Mouse (Mus musculus): ENCODE results near the gene Dcst2. TPM values are rescaled to one million over a fixed set of nuclear protein-coding genes. Genes with fewer than 3 reads are reported as not detected.

The Dcst2 gene
- not detected for polyA plus RNA-seq (2014; fragmentation: Illumina TruSeq; extraction: RNeasy Lipid Tissue Mini Kit (QIAGEN cat#74804); ENCODE audit: low read depth, low replicate concordance)

GRCm38 (mm10) chr3:89361675-89362074 lies at the start of gene Dcst2:
TSS of gene Dcst2 (plus strand) at chr3:89361975.

GRCm38 (mm10) chr3:89322514-89323165 lies 39.1 kb upstream of the Dcst2 start, which contains the start of gene Efna3:
TSS of gene Efna3 (minus strand) at chr3:89322965.

GRCm38 (mm10) chr3:89337721-89338578 lies 23.8 kb upstream of the Dcst2 start, which contains the start of gene Efna4:
TSS of gene Efna4 (minus strand) at chr3:89338028.

GRCm38 (mm10) chr3:89349869-89350501 lies 11.8 kb upstream of the Dcst2 start, which contains the start of gene Adam15:
TSS of gene Adam15 (minus strand) at chr3:89349996.

GRCm38 (mm10) chr3:89365153-89365485 lies 3.3 kb downstream of the Dcst2 start, which contains the start of gene Dcst1:
TSS of gene Dcst1 (minus strand) at chr3:89365253.

GRCm38 (mm10) chr3:89394006-89394893 lies 32.5 kb downstream of the Dcst2 start, which contains the start of gene Zbtb7b:
TSS of gene Zbtb7b (minus strand) at chr3:89394776.

GRCm38 (mm10) chr3:89402693-89403092 lies 40.9 kb downstream of the Dcst2 start, which contains the start of gene Lenep:
TSS of gene Lenep (minus strand) at chr3:89402793.

GRCm38 (mm10) chr3:89411490-89412393 lies 50.0 kb downstream of the Dcst2 start, which contains the start of gene Flad1:
TSS of gene Flad1 (minus strand) at chr3:89411870.

GRCm38 (mm10) chr3:89418170-89418860 lies 56.5 kb downstream of the Dcst2 start, which contains the start of the genes Cks1b and Shc1:
TSS of gene Cks1b (minus strand) at chr3:89418383.
TSS of gene Shc1 (plus strand) at chr3:89418443.

Other genes starting within 250 kb of the Dcst2 start
- not detected for gene Pklr, start 225.8 kb upstream of the Dcst2 start, polyA plus RNA-seq (2014; fragmentation: Illumina TruSeq; extraction: RNeasy Lipid Tissue Mini Kit (QIAGEN cat#74804); ENCODE audit: low read depth, low replicate concordance)
- gene Hcn3, start 201.8 kb upstream of the Dcst2 start, polyA plus RNA-seq (2014; fragmentation: Illumina TruSeq; extraction: RNeasy Lipid Tissue Mini Kit (QIAGEN cat#74804); ENCODE audit: low read depth, low replicate concordance), result 0.76 TPM
- gene Clk2, start 197.2 kb upstream of the Dcst2 start, polyA plus RNA-seq (2014; fragmentation: Illumina TruSeq; extraction: RNeasy Lipid Tissue Mini Kit (QIAGEN cat#74804); ENCODE audit: low read depth, low replicate concordance), result 15.3 TPM
- gene Scamp3, start 184.5 kb upstream of the Dcst2 start, polyA plus RNA-seq (2014; fragmentation: Illumina TruSeq; extraction: RNeasy Lipid Tissue Mini Kit (QIAGEN cat#74804); ENCODE audit: low read depth, low replicate concordance), result 15.5 TPM
- gene Fam189b, start 178.8 kb upstream of the Dcst2 start, polyA plus RNA-seq (2014; fragmentation: Illumina TruSeq; extraction: RNeasy Lipid Tissue Mini Kit (QIAGEN cat#74804); ENCODE audit: low read depth, low replicate concordance), result 0.47 TPM
- gene Gba, start 159.0 kb upstream of the Dcst2 start, polyA plus RNA-seq (2014; fragmentation: Illumina TruSeq; extraction: RNeasy Lipid Tissue Mini Kit (QIAGEN cat#74804); ENCODE audit: low read depth, low replicate concordance), result 13.1 TPM
- gene Thbs3, start 146.8 kb upstream of the Dcst2 start, polyA plus RNA-seq (2014; fragmentation: Illumina TruSeq; extraction: RNeasy Lipid Tissue Mini Kit (QIAGEN cat#74804); ENCODE audit: low read depth, low replicate concordance), result 0.82 TPM
- gene Mtx1, start 134.9 kb upstream of the Dcst2 start, polyA plus RNA-seq (2014; fragmentation: Illumina TruSeq; extraction: RNeasy Lipid Tissue Mini Kit (QIAGEN cat#74804); ENCODE audit: low read depth, low replicate concordance), result 38.5 TPM
- not detected for gene Muc1, start 132.9 kb upstream of the Dcst2 start, polyA plus RNA-seq (2014; fragmentation: Illumina TruSeq; extraction: RNeasy Lipid Tissue Mini Kit (QIAGEN cat#74804); ENCODE audit: low read depth, low replicate concordance)
- 37.0 TPM for gene Krtcap2, start 116.0 kb upstream of the Dcst2 start, polyA plus RNA-seq (2014; fragmentation: Illumina TruSeq; extraction: RNeasy Lipid Tissue Mini Kit (QIAGEN cat#74804); ENCODE audit: low read depth, low replicate concordance)
- not detected for gene Trim46, start 115.7 kb upstream of the Dcst2 start, polyA plus RNA-seq (2014; fragmentation: Illumina TruSeq; extraction: RNeasy Lipid Tissue Mini Kit (QIAGEN cat#74804); ENCODE audit: low read depth, low replicate concordance)
- gene Dpm3, start 102.6 kb upstream of the Dcst2 start, polyA plus RNA-seq (2014; fragmentation: Illumina TruSeq; extraction: RNeasy Lipid Tissue Mini Kit (QIAGEN cat#74804); ENCODE audit: low read depth, low replicate concordance), result not detected
- gene Slc50a1, start 91.4 kb upstream of the Dcst2 start, polyA plus RNA-seq (2014; fragmentation: Illumina TruSeq; extraction: RNeasy Lipid Tissue Mini Kit (QIAGEN cat#74804); ENCODE audit: low read depth, low replicate concordance), result 16.9 TPM
- 2.7 TPM for gene Efna1, start 80.8 kb upstream of the Dcst2 start, polyA plus RNA-seq (2014; fragmentation: Illumina TruSeq; extraction: RNeasy Lipid Tissue Mini Kit (QIAGEN cat#74804); ENCODE audit: low read depth, low replicate concordance)
- gene Efna3, start 39.0 kb upstream of the Dcst2 start, polyA plus RNA-seq (2014; fragmentation: Illumina TruSeq; extraction: RNeasy Lipid Tissue Mini Kit (QIAGEN cat#74804); ENCODE audit: low read depth, low replicate concordance), result not detected
- gene Efna4, start 23.9 kb upstream of the Dcst2 start, polyA plus RNA-seq (2014; fragmentation: Illumina TruSeq; extraction: RNeasy Lipid Tissue Mini Kit (QIAGEN cat#74804); ENCODE audit: low read depth, low replicate concordance), result not detected
- gene Adam15, start 12.0 kb upstream of the Dcst2 start, polyA plus RNA-seq (2014; fragmentation: Illumina TruSeq; extraction: RNeasy Lipid Tissue Mini Kit (QIAGEN cat#74804); ENCODE audit: low read depth, low replicate concordance), result 12.9 TPM
- gene Dcst1, start 3.3 kb downstream of the Dcst2 start, polyA plus RNA-seq (2014; fragmentation: Illumina TruSeq; extraction: RNeasy Lipid Tissue Mini Kit (QIAGEN cat#74804); ENCODE audit: low read depth, low replicate concordance), result not detected
- gene Zbtb7b, start 32.8 kb downstream of the Dcst2 start, polyA plus RNA-seq (2014; fragmentation: Illumina TruSeq; extraction: RNeasy Lipid Tissue Mini Kit (QIAGEN cat#74804); ENCODE audit: low read depth, low replicate concordance), result 7.4 TPM
- gene Lenep, start 40.8 kb downstream of the Dcst2 start, polyA plus RNA-seq (2014; fragmentation: Illumina TruSeq; extraction: RNeasy Lipid Tissue Mini Kit (QIAGEN cat#74804); ENCODE audit: low read depth, low replicate concordance), result 2.3 TPM
- 1.2 TPM for gene Flad1, start 49.9 kb downstream of the Dcst2 start, polyA plus RNA-seq (2014; fragmentation: Illumina TruSeq; extraction: RNeasy Lipid Tissue Mini Kit (QIAGEN cat#74804); ENCODE audit: low read depth, low replicate concordance)
- 9.6 TPM for gene Cks1b, start 56.4 kb downstream of the Dcst2 start, polyA plus RNA-seq (2014; fragmentation: Illumina TruSeq; extraction: RNeasy Lipid Tissue Mini Kit (QIAGEN cat#74804); ENCODE audit: low read depth, low replicate concordance)
- 39.8 TPM for gene Shc1, start 56.5 kb downstream of the Dcst2 start, polyA plus RNA-seq (2014; fragmentation: Illumina TruSeq; extraction: RNeasy Lipid Tissue Mini Kit (QIAGEN cat#74804); ENCODE audit: low read depth, low replicate concordance)
- gene Pygo2, start 68.2 kb downstream of the Dcst2 start, polyA plus RNA-seq (2014; fragmentation: Illumina TruSeq; extraction: RNeasy Lipid Tissue Mini Kit (QIAGEN cat#74804); ENCODE audit: low read depth, low replicate concordance), result 8.5 TPM
- gene Pbxip1, start 74.7 kb downstream of the Dcst2 start, polyA plus RNA-seq (2014; fragmentation: Illumina TruSeq; extraction: RNeasy Lipid Tissue Mini Kit (QIAGEN cat#74804); ENCODE audit: low read depth, low replicate concordance), result 13.2 TPM
- gene Pmvk, start 92.6 kb downstream of the Dcst2 start, polyA plus RNA-seq (2014; fragmentation: Illumina TruSeq; extraction: RNeasy Lipid Tissue Mini Kit (QIAGEN cat#74804); ENCODE audit: low read depth, low replicate concordance), result 1.1 TPM
- gene Kcnn3, start 158.2 kb downstream of the Dcst2 start, polyA plus RNA-seq (2014; fragmentation: Illumina TruSeq; extraction: RNeasy Lipid Tissue Mini Kit (QIAGEN cat#74804); ENCODE audit: low read depth, low replicate concordance), result 3.4 TPM

All from adrenal gland, adult 10 weeks (tissue).